In the genomic region with DNA sequence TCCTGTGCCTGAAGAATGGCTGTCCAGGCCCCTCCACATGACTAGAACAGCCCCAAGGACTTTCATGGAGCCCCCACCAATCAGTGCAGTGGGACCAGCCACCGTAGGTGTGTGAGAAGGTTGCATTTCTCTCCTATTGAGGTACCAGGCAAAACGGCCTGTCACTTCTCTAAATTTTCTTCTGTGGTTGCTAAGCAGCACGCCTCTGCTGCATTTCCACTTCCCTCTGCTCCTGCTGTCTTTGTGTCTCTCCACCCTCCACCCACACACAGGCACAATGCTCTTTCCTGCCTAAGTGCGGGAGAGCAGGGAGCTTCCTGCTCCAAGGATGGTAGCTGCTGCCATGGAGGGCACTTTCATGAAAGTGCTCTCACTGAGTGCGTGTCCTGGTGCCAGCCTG, we compare ENCODE assay signal across 8 mouse cellular contexts. TPM values are rescaled to one million over a fixed set of nuclear protein-coding genes. Genes with fewer than 3 reads are reported as not detected.
DNase-seq lines count a peak whose midpoint lies in the region; ATAC-seq and TF ChIP-seq lines count a peak whose summit lies in the region.

No protein-coding gene starts in this region.

- peaks cover 0 to 14% of the 10 kb centered on the region in 2 experiments; a peak in 2 of 4 replicates for H3K36me3 ChIP-seq in MEL (ENCODE audit: control insufficient read depth in 1 of 2, insufficient read depth in 2 of 2, low read length in 2 of 2)
- no peaks in the 10 kb centered on the region for H3K36me3 ChIP-seq in hindbrain, embryonic 16.5 days (ENCODE audit: control insufficient read depth, insufficient read depth, low read length)
- H3K36me3 ChIP-seq in liver, embryonic 11.5 days (ENCODE audit: control insufficient read depth, insufficient read depth, low read length): no peaks in the 10 kb centered on the region

- no peaks in the 10 kb centered on the region for H3K79me2 ChIP-seq in MEL (ENCODE audit: control insufficient read depth, insufficient read depth, low read length, poor library complexity)

- no peak overlapping the region for H3K9ac ChIP-seq in MEL (ENCODE audit: control insufficient read depth, low read depth, low read length, poor library complexity, severe bottlenecking)
- H3K9ac ChIP-seq in hindbrain, embryonic 16.5 days (ENCODE audit: low read depth, low read length): no peak overlapping the region
- no peak overlapping the region for H3K9ac ChIP-seq in liver, embryonic 11.5 days (ENCODE audit: low read depth, low read length)

- no peaks in the 10 kb centered on the region for H3K27me3 ChIP-seq in MEL (ENCODE audit: control insufficient read depth in 1 of 2, insufficient read depth in 2 of 2, low read length in 2 of 2)
- no peaks in the 10 kb centered on the region for H3K27me3 ChIP-seq in hindbrain, embryonic 16.5 days (replicated peaks; ENCODE audit: control insufficient read depth, insufficient read depth, low read length)
- no peaks in the 10 kb centered on the region for H3K27me3 ChIP-seq in liver, embryonic 11.5 days (replicated peaks; ENCODE audit: control insufficient read depth, insufficient read depth, low read length)

- no peak for TF ChIP-seq RAD21 in MEL (IDR thresholded peaks at IDR 0.05; ENCODE audit: low read depth, low read length)

- H3K4me1 ChIP-seq in MEL (ENCODE audit: control insufficient read depth in 1 of 2, insufficient read depth in 2 of 2, low read length in 2 of 2): peaks cover 2 to 25% of the 10 kb centered on the region in 2 experiments; a peak in 3 of 4 replicates
- peaks cover 15% of the 10 kb centered on the region for H3K4me1 ChIP-seq in hindbrain, embryonic 16.5 days (ENCODE audit: control insufficient read depth, insufficient read depth, low read depth, low read length)
- 0 out of 2 replicates have a peak, but pooled peaks cover 4% of the 10 kb centered on the region for H3K4me1 ChIP-seq in liver, embryonic 11.5 days (replicated peaks; ENCODE audit: control insufficient read depth, insufficient read depth, low read length)

- no peak overlapping the region for H3K4me3 ChIP-seq in MEL (ENCODE audit: control insufficient read depth in 1 of 2, insufficient read depth in 1 of 2, low read depth in 2 of 2, low read length in 2 of 2)
- no peak overlapping the region for H3K4me3 ChIP-seq in hindbrain, embryonic 16.5 days (ENCODE audit: low read length)
- H3K4me3 ChIP-seq in liver, embryonic 11.5 days (ENCODE audit: low read depth, low read length): no peak overlapping the region

- no peak overlapping the region for H3K27ac ChIP-seq in MEL (ENCODE audit: control insufficient read depth, low read depth, low read length)
- H3K27ac ChIP-seq in hindbrain, embryonic 16.5 days (ENCODE audit: low read depth, low read length): peak overlapping the region; percentile 52
- no peak overlapping the region; the same call in 1 of the 2 replicates for H3K27ac ChIP-seq in liver, embryonic 11.5 days (ENCODE audit: low read depth, low read length)

- no peak for TF ChIP-seq CTCF in MEL (IDR thresholded peaks at IDR 0.05 in 2 of 3, conservative IDR thresholded peaks at IDR 0.05 in 1 of 3; ENCODE audit: control insufficient read depth in 1 of 3, insufficient read depth in 1 of 3, low read depth in 2 of 3, low read length in 3 of 3, poor library complexity in 1 of 3, severe bottlenecking in 1 of 3)

- H3K9me3 ChIP-seq in MEL (replicated peaks; ENCODE audit: insufficient read depth, low read length): no peaks in the 10 kb centered on the region
- H3K9me3 ChIP-seq in hindbrain, embryonic 16.5 days (ENCODE audit: control insufficient read depth, low read length): no peaks in the 10 kb centered on the region
- no peaks in the 10 kb centered on the region for H3K9me3 ChIP-seq in liver, embryonic 11.5 days (ENCODE audit: control insufficient read depth, low read length)

- no peak overlapping the region for H3K4me2 ChIP-seq in hindbrain, embryonic 16.5 days (ENCODE audit: low read length)
- no peak overlapping the region for H3K4me2 ChIP-seq in liver, embryonic 11.5 days

- peak; percentile 78 for ATAC-seq in hindbrain, embryonic 16.5 days
- ATAC-seq in liver, embryonic 11.5 days (replicated peaks; ENCODE audit: low FRiP score): no peak

- TF ChIP-seq EP300 in MEL (IDR thresholded peaks at IDR 0.05; ENCODE audit: low read depth in 1 of 2, low read length in 2 of 2): no peak

- no peak for TF ChIP-seq POLR2A in MEL (IDR thresholded peaks at IDR 0.05; ENCODE audit: control insufficient read depth in 1 of 2, insufficient read depth in 1 of 2, low read depth in 1 of 2, low read length in 2 of 2, poor library complexity in 1 of 2)

- DNase-seq in MEL (ENCODE audit: low read depth, low spot score): peak; percentile 54
- peak; percentile 56 for DNase-seq in brain, embryonic 18.5 days (ENCODE audit: low read depth, low spot score)
- DNase-seq in lung, postnatal 25 days (ENCODE audit: low spot score): peak; percentile 40
- no peak for DNase-seq in liver, embryonic 11.5 days (ENCODE audit: low spot score)
- DNase-seq in cerebellum, adult 9-10 months: no peak
- no peak for DNase-seq in yolk sac, embryonic 10.5 days (ENCODE audit: low spot score)
- DNase-seq in T-cell, adult 2 months (ENCODE audit: low spot score): no peak

- WGBS in hindbrain, embryonic 16.5 days: 25% methylated on average over 5 of the region's 5 CpGs
- 39% methylated on average over 5 of the region's 5 CpGs for WGBS in liver, embryonic 11.5 days

TF ChIP-seq in MEL, 35 proteins besides CTCF, POLR2A, EP300 and RAD21:
- no peak for TF ChIP-seq USF1 (IDR thresholded peaks at IDR 0.05; ENCODE audit: low read depth, low read length)
- TF ChIP-seq GATA1 (IDR thresholded peaks at IDR 0.05; ENCODE audit: low read depth, low read length): no peak
- no peak for TF ChIP-seq USF2 (IDR thresholded peaks at IDR 0.05; ENCODE audit: borderline replicate concordance in 1 of 2, insufficient read depth in 1 of 2, low read depth in 1 of 2, low read length in 2 of 2)
- no peak for TF ChIP-seq JUND (IDR thresholded peaks at IDR 0.05; ENCODE audit: low read depth, low read length)
- TF ChIP-seq NRF1 (IDR thresholded peaks at IDR 0.05; ENCODE audit: insufficient read depth, low read depth, low read length, poor library complexity, severe bottlenecking): no peak
- no peak for TF ChIP-seq TAL1 (IDR thresholded peaks at IDR 0.05; ENCODE audit: low read length)
- TF ChIP-seq UBTF (IDR thresholded peaks at IDR 0.05; ENCODE audit: borderline replicate concordance, insufficient read depth, low read depth, low read length): no peak
- TF ChIP-seq MYC (IDR thresholded peaks at IDR 0.05; ENCODE audit: low read depth, low read length): no peak
- no peak for TF ChIP-seq TCF12 (IDR thresholded peaks at IDR 0.05; ENCODE audit: low read depth, low read length)
- no peak for TF ChIP-seq KAT2A (conservative IDR thresholded peaks at IDR 0.05; ENCODE audit: low read depth, low read length)

RNA-seq across cellular contexts. Expression of a gene that starts 59.0 kb away (rescaled TPM):
- 2.7 and 3.6 TPM in 2 replicates for total RNA-seq in MEL (2012; rRNA removed)
- 1 to 10 TPM in 1 of 2 experiments, not detected in 1; 6.6 TPM for polyA plus RNA-seq in MEL (2012; ENCODE audit: insufficient read depth in 1 of 2, insufficient read length in 2 of 2, low read depth in 1 of 2, low replicate concordance in 2 of 2, missing spikeins in 1 of 2)
- polyA plus RNA-seq in hindbrain, embryonic 16.5 days (2015; fragmentation: Nextera tagmentation; extraction: Ambion mirVana): 10.5 and 12.2 TPM in 2 replicates
- 12.1 and 14.8 TPM in 2 replicates for polyA plus RNA-seq in liver, embryonic 11.5 days (2014; fragmentation: Nextera tagmentation; extraction: Ambion mirVana)

Comparison
In these comparisons a context has a peak if more than half of its experiments do, and no peak if none do; other contexts are left out.
1. DNase-seq: peak in MEL (single experiment), brain, embryonic 18.5 days (single experiment) and lung, postnatal 25 days (single experiment); none in liver, embryonic 11.5 days (single experiment), cerebellum, adult 9-10 months (single experiment), yolk sac, embryonic 10.5 days (single experiment) and T-cell, adult 2 months (single experiment).